Mouse (Mus musculus): Measurements from ENCODE around the gene Cdhr5. TPM values are rescaled to one million over a fixed set of nuclear protein-coding genes. Genes with fewer than 3 reads are reported as not detected.

Gene Cdhr5
- total and polyA plus RNA-seq, 2 experiments: 18.5 to 31.7 TPM

- Histone ChIP-seq H3K4me3 (ENCODE audit: insufficient read depth, low read depth, low read length) (no peak overlapping the region), H3K27ac (replicated peaks; ENCODE audit: insufficient read depth, low read depth, low read length) (no peak overlapping the region), H3K4me1 (ENCODE audit: control insufficient read depth, insufficient read depth, low read length) (peaks cover 22% of the 10 kb centered on the region), H3K36me3 (ENCODE audit: control insufficient read depth, insufficient read depth, low read length) (no peaks in the 10 kb centered on the region), H3K9ac (ENCODE audit: low read depth, low read length) (no peak overlapping the region), H3K79me2 (ENCODE audit: control insufficient read depth, insufficient read depth, low read length) (peaks cover 12% of the 10 kb centered on the region; the same call in 1 of the 2 replicates), H3K27me3 (ENCODE audit: control insufficient read depth, insufficient read depth, low read length) (no peaks in the 10 kb centered on the region)
- DNase-seq (ENCODE audit: extremely low read depth, low read depth, low spot score): no peak
- TF ChIP-seq POLR2A (IDR thresholded peaks at IDR 0.05; ENCODE audit: extremely low read depth, insufficient read depth, low read length): no peak
- no peak for TF ChIP-seq CTCF (IDR thresholded peaks at IDR 0.05; ENCODE audit: low read depth, low read length)
- WGBS: 100% methylated on average over 1 of the region's 1 CpGs
Measured at GRCm38 (mm10) chr7:141219558-141220099, 57.0 kb downstream of the Cdhr5 start.

Other genes with a start within 250 kb of the Cdhr5 start
- not detected in 2 replicates for gene Gm17387, start 247.7 kb downstream of the Cdhr5 start, total RNA-seq (2014; rRNA removed)
- gene Gm17387, start 247.7 kb downstream of the Cdhr5 start, polyA plus RNA-seq (2012; rRNA removed): not detected in 2 replicates
- 0.09 TPM in 1 of 2 replicates, not detected in the other for gene B4galnt4, start 215.7 kb downstream of the Cdhr5 start, total RNA-seq (2014; rRNA removed)
- 0.04 and 0.10 TPM in 2 replicates for gene B4galnt4, start 215.7 kb downstream of the Cdhr5 start, polyA plus RNA-seq (2012; rRNA removed)
- 0.60 and 0.83 TPM in 2 replicates for gene Pkp3, start 198.6 kb downstream of the Cdhr5 start, total RNA-seq (2014; rRNA removed)
- 1.9 and 2.0 TPM in 2 replicates for gene Pkp3, start 198.6 kb downstream of the Cdhr5 start, polyA plus RNA-seq (2012; rRNA removed)
- gene Sigirr, start 176.2 kb downstream of the Cdhr5 start, total RNA-seq (2014; rRNA removed): 21.8 and 28.5 TPM in 2 replicates
- gene Sigirr, start 176.2 kb downstream of the Cdhr5 start, polyA plus RNA-seq (2012; rRNA removed): 42.4 and 42.5 TPM in 2 replicates
- gene Ano9, start 159.0 kb downstream of the Cdhr5 start, total RNA-seq (2014; rRNA removed): not detected in 2 replicates
- 0.09 and 0.13 TPM in 2 replicates for gene Ano9, start 159.0 kb downstream of the Cdhr5 start, polyA plus RNA-seq (2012; rRNA removed)
- 5.2 and 5.4 TPM in 2 replicates for gene Ptdss2, start 154.4 kb downstream of the Cdhr5 start, total RNA-seq (2014; rRNA removed)
- 10.7 and 13.5 TPM in 2 replicates for gene Ptdss2, start 154.4 kb downstream of the Cdhr5 start, polyA plus RNA-seq (2012; rRNA removed)
- gene Rnh1, start 103.9 kb downstream of the Cdhr5 start, total RNA-seq (2014; rRNA removed): 106 and 108 TPM in 2 replicates
- gene Rnh1, start 103.9 kb downstream of the Cdhr5 start, polyA plus RNA-seq (2012; rRNA removed): 134 and 136 TPM in 2 replicates
- 37.6 and 53.8 TPM in 2 replicates for gene Hras, start 82.8 kb downstream of the Cdhr5 start, total RNA-seq (2014; rRNA removed)
- 50.4 and 58.9 TPM in 2 replicates for gene Hras, start 82.8 kb downstream of the Cdhr5 start, polyA plus RNA-seq (2012; rRNA removed)
- gene Lrrc56, start 82.6 kb downstream of the Cdhr5 start, total RNA-seq (2014; rRNA removed): 1.8 and 2.1 TPM in 2 replicates
- 4.4 and 4.8 TPM in 2 replicates for gene Lrrc56, start 82.6 kb downstream of the Cdhr5 start, polyA plus RNA-seq (2012; rRNA removed)
- 0.47 and 0.83 TPM in 2 replicates for gene Lmntd2, start 62.7 kb downstream of the Cdhr5 start, total RNA-seq (2014; rRNA removed)
- 1.4 and 2.2 TPM in 2 replicates for gene Lmntd2, start 62.7 kb downstream of the Cdhr5 start, polyA plus RNA-seq (2012; rRNA removed)
- 21.6 and 22.5 TPM in 2 replicates for gene Rassf7, start 60.9 kb downstream of the Cdhr5 start, total RNA-seq (2014; rRNA removed)
- gene Rassf7, start 60.9 kb downstream of the Cdhr5 start, polyA plus RNA-seq (2012; rRNA removed): 49.1 and 53.3 TPM in 2 replicates
- 8.1 and 12.6 TPM in 2 replicates for gene Phrf1, start 48.0 kb downstream of the Cdhr5 start, total RNA-seq (2014; rRNA removed)
- gene Phrf1, start 48.0 kb downstream of the Cdhr5 start, polyA plus RNA-seq (2012; rRNA removed): 6.7 and 9.2 TPM in 2 replicates
- 22.8 and 32.2 TPM in 2 replicates for gene Irf7, start 10.3 kb downstream of the Cdhr5 start, total RNA-seq (2014; rRNA removed)
- gene Irf7, start 10.3 kb downstream of the Cdhr5 start, polyA plus RNA-seq (2012; rRNA removed): 42.4 and 102 TPM in 2 replicates
- not detected in 2 replicates for gene Sct, start 2.3 kb upstream of the Cdhr5 start, total RNA-seq (2014; rRNA removed)
- gene Sct, start 2.3 kb upstream of the Cdhr5 start, polyA plus RNA-seq (2012; rRNA removed): not detected in 2 replicates
- not detected in 2 replicates for gene Drd4, start 15.2 kb upstream of the Cdhr5 start, total RNA-seq (2014; rRNA removed)
- not detected in 2 replicates for gene Drd4, start 15.2 kb upstream of the Cdhr5 start, polyA plus RNA-seq (2012; rRNA removed)
- gene Deaf1, start 50.9 kb upstream of the Cdhr5 start, total RNA-seq (2014; rRNA removed): 3.1 and 5.8 TPM in 2 replicates
- 6.9 and 7.8 TPM in 2 replicates for gene Deaf1, start 50.9 kb upstream of the Cdhr5 start, polyA plus RNA-seq (2012; rRNA removed)
- gene Tmem80, start 51.0 kb upstream of the Cdhr5 start, total RNA-seq (2014; rRNA removed): 8.9 and 10.3 TPM in 2 replicates
- 14.3 and 20.9 TPM in 2 replicates for gene Tmem80, start 51.0 kb upstream of the Cdhr5 start, polyA plus RNA-seq (2012; rRNA removed)
- gene Eps8l2, start 62.1 kb upstream of the Cdhr5 start, total RNA-seq (2014; rRNA removed): 17.4 and 38.5 TPM in 2 replicates
- 80.9 and 117 TPM in 2 replicates for gene Eps8l2, start 62.1 kb upstream of the Cdhr5 start, polyA plus RNA-seq (2012; rRNA removed)
- gene Taldo1, start 115.4 kb upstream of the Cdhr5 start, total RNA-seq (2014; rRNA removed): 160 and 195 TPM in 2 replicates
- 125 and 166 TPM in 2 replicates for gene Taldo1, start 115.4 kb upstream of the Cdhr5 start, polyA plus RNA-seq (2012; rRNA removed)
- gene Gatd1, start 137.3 kb upstream of the Cdhr5 start, total RNA-seq (2014; rRNA removed): 15.1 and 23.5 TPM in 2 replicates
- 34.9 and 36.2 TPM in 2 replicates for gene Gatd1, start 137.3 kb upstream of the Cdhr5 start, polyA plus RNA-seq (2012; rRNA removed)
- gene Cend1, start 152.7 kb upstream of the Cdhr5 start, total RNA-seq (2014; rRNA removed): 0.13 TPM in 1 of 2 replicates, not detected in the other
- gene Cend1, start 152.7 kb upstream of the Cdhr5 start, polyA plus RNA-seq (2012; rRNA removed): 0.09 and 0.10 TPM in 2 replicates
- gene Slc25a22, start 161.1 kb upstream of the Cdhr5 start, total RNA-seq (2014; rRNA removed): 26.1 and 40.7 TPM in 2 replicates
- gene Slc25a22, start 161.1 kb upstream of the Cdhr5 start, polyA plus RNA-seq (2012; rRNA removed): 315 and 345 TPM in 2 replicates
- gene Pidd1, start 167.2 kb upstream of the Cdhr5 start, total RNA-seq (2014; rRNA removed): 0.37 and 0.94 TPM in 2 replicates
- 3.8 and 4.7 TPM in 2 replicates for gene Pidd1, start 167.2 kb upstream of the Cdhr5 start, polyA plus RNA-seq (2012; rRNA removed)
- 255 and 308 TPM in 2 replicates for gene Rplp2, start 170.6 kb upstream of the Cdhr5 start, total RNA-seq (2014; rRNA removed)
- 265 and 286 TPM in 2 replicates for gene Rplp2, start 170.6 kb upstream of the Cdhr5 start, polyA plus RNA-seq (2012; rRNA removed)
- 22.6 and 31.7 TPM in 2 replicates for gene Pnpla2, start 178.4 kb upstream of the Cdhr5 start, total RNA-seq (2014; rRNA removed)
- gene Pnpla2, start 178.4 kb upstream of the Cdhr5 start, polyA plus RNA-seq (2012; rRNA removed): 83.7 and 84.8 TPM in 2 replicates
- 3.7 and 4.3 TPM in 2 replicates for gene Cracr2b, start 184.3 kb upstream of the Cdhr5 start, total RNA-seq (2014; rRNA removed)
- 4.7 and 8.7 TPM in 2 replicates for gene Cracr2b, start 184.3 kb upstream of the Cdhr5 start, polyA plus RNA-seq (2012; rRNA removed)
- gene Cd151, start 190.6 kb upstream of the Cdhr5 start, total RNA-seq (2014; rRNA removed): 51.9 and 52.7 TPM in 2 replicates
- gene Cd151, start 190.6 kb upstream of the Cdhr5 start, polyA plus RNA-seq (2012; rRNA removed): 92.8 and 103 TPM in 2 replicates
- 41.1 and 43.3 TPM in 2 replicates for gene Polr2l, start 198.3 kb upstream of the Cdhr5 start, total RNA-seq (2014; rRNA removed)
- 42.8 and 45.7 TPM in 2 replicates for gene Polr2l, start 198.3 kb upstream of the Cdhr5 start, polyA plus RNA-seq (2012; rRNA removed)
- 66.9 and 67.1 TPM in 2 replicates for gene Tspan4, start 198.5 kb upstream of the Cdhr5 start, total RNA-seq (2014; rRNA removed)
- gene Tspan4, start 198.5 kb upstream of the Cdhr5 start, polyA plus RNA-seq (2012; rRNA removed): 78.1 and 135 TPM in 2 replicates

All from liver, adult 2 months (tissue).